Mouse (Mus musculus) Patski (cell line): Measurements from ENCODE around the gene Kyat1. TPM values are rescaled to one million over a fixed set of nuclear protein-coding genes. Genes with fewer than 3 reads are reported as not detected.

Experiments used
- ATAC-seq: fragments of 100-300 bp; one replicate; pipeline ENCODE4 v1.8.0; 2021
- CTCF ChIA-PET: fragments of 350-600 bp; sonication (Branson Sonifier 250); formaldehyde crosslinking; loops from one replicate; lab custom pipeline; 2022; ENCODE audit warnings: inconsistent platforms; lab: Charles Lee
- POLR2A ChIA-PET: fragments of 350-600 bp; sonication (Branson Sonifier 250); formaldehyde crosslinking; loops from one replicate; lab custom pipeline; 2022; ENCODE audit warnings: antibody characterized with exemption, inconsistent platforms; lab: Charles Lee
- DNase-seq: peaks from one replicate; pipeline ENCODE4 v3.0.0-alpha.2; 2011; ENCODE audit warnings: low read depth, low spot score
- H3K27me3 ChIP-seq: fragments of 371-371 bp; one replicate; pipeline ENCODE4 v1.5.1; 2021
- CTCF ChIP-seq: fragments of 100-300 bp; IDR thresholded peaks from one replicate; pipeline ENCODE4 v1.5.1; 2021
- in situ Hi-C: fragments of 300-500 bp; cut with MboI; formaldehyde crosslinking; loops from 3 replicates; pipeline ENCODE4 v1.11.1; 2018; ENCODE audit warnings: low pct_unique_long_range_greater_than_20kb, mixed read lengths
- polyA plus RNA-seq: library from polyadenylated mRNA; unstranded; gene quantifications from one replicate; pipeline ENCODE4 v1.2.3, GENCODE M21; 2021

The Kyat1 gene
- polyA plus RNA-seq, 1 experiment from 2014 or later: 14.8 TPM

- CTCF ChIA-PET: interaction anchor here (1.3 kb wide), 1 partner anchor 14 kb away, joined by 4 read pairs; no protein-coding TSS in a partner anchor
- TF ChIP-seq CTCF: no peak
- H3K27me3 ChIP-seq: no peaks in the 10 kb centered on the region
- DNase-seq: no peak
- peak; percentile 41 for ATAC-seq
- in situ Hi-C loops: no loop called here
- POLR2A ChIA-PET: interaction anchor here (1.5 kb wide), 1 partner anchor 27 kb away, joined by 3 read pairs; no protein-coding TSS in a partner anchor
These were observed 36.9 kb upstream of the Kyat1 start for GRCm38 (mm10) chr2:30242509-30242908.

GRCm38 (mm10) chr2:30240267-30240666 lies 34.6 kb upstream of the Kyat1 start, which contains the start of gene Gm28035:
Gm28035 (plus strand) TSS chr2:30240567.
- ChIA-PET POLR2A (interaction anchor here (1.2 kb wide), 1 partner anchor 33 kb away, joined by 3 read pairs; no protein-coding TSS in a partner anchor), CTCF (interaction anchor here (0.9 kb wide), 1 partner anchor 16 kb away, joined by 3 read pairs; no protein-coding TSS in a partner anchor)
- in situ Hi-C loops: no loop called here

GRCm38 (mm10) chr2:30239777-30240176 lies 34.1 kb upstream of the Kyat1 start:
- ATAC-seq: no peak
- CTCF ChIA-PET: interaction anchor here (0.9 kb wide), 1 partner anchor 17 kb away, joined by 3 read pairs; no protein-coding TSS in a partner anchor

More at GRCm38 (mm10) chr2:30240267-30240666, 34.6 kb upstream of the Kyat1 start, which contains the start of gene Gm28035:
- ATAC-seq: no peak
- no peaks in the 10 kb centered on the region for H3K27me3 ChIP-seq
- TF ChIP-seq CTCF: no peak
- DNase-seq: no peak

GRCm38 (mm10) chr2:30238906-30239465 lies 33.3 kb upstream of the Kyat1 start:
- TF ChIP-seq CTCF: no peak
- DNase-seq (no peak), ATAC-seq (no peak)
- POLR2A ChIA-PET: interaction anchor here (0.6 to 1.4 kb wide), 4 partner anchors 11 to 535 kb away, joined by 3 to 4 read pairs (median 4); no protein-coding TSS in a partner anchor
- CTCF ChIA-PET: interaction anchor here (0.7 to 1.4 kb wide), 2 partner anchors 22 to 33 kb away, joined by 3 to 4 read pairs; partner anchors contain the start of gene Kyat1
- H3K27me3 ChIP-seq: no peaks in the 10 kb centered on the region
- in situ Hi-C loops: no loop called here

More at GRCm38 (mm10) chr2:30239777-30240176, 34.1 kb upstream of the Kyat1 start:
- no peak for TF ChIP-seq CTCF
- H3K27me3 ChIP-seq: no peaks in the 10 kb centered on the region
- POLR2A ChIA-PET: interaction anchor here (1.2 kb wide), 1 partner anchor 33 kb away, joined by 3 read pairs; no protein-coding TSS in a partner anchor
- no peak for DNase-seq
- in situ Hi-C loops: no loop called here

GRCm38 (mm10) chr2:30237881-30238280 lies 32.2 kb upstream of the Kyat1 start:
- ChIA-PET CTCF (interaction anchor here (1.0 kb wide), 1 partner anchor 29 kb away, joined by 4 read pairs; no protein-coding TSS in a partner anchor), POLR2A (interaction anchor here (1.2 to 1.4 kb wide), 5 partner anchors 12 to 66 kb away, joined by 3 to 6 read pairs (median 4); partner anchors contain the start of gene Kyat1)
- no peaks in the 10 kb centered on the region for H3K27me3 ChIP-seq
- no peak for TF ChIP-seq CTCF
- ATAC-seq (peak; percentile 59), DNase-seq (no peak)
- in situ Hi-C loops: no loop called here

- ATAC-seq: peak; percentile 80
- POLR2A ChIA-PET: interaction anchor here (0.7 to 1.4 kb wide), 7 partner anchors 10 to 65 kb away, joined by 3 to 6 read pairs (median 4); partner anchors contain the start of gene Kyat1
These were observed 31.7 kb upstream of the Kyat1 start, which contains the start of gene Lrrc8a for GRCm38 (mm10) chr2:30237199-30237880. Lrrc8a (plus strand) TSS chr2:30237715.

GRCm38 (mm10) chr2:30236426-30237198 lies 31.0 kb upstream of the Kyat1 start:
- DNase-seq (no peak), ATAC-seq (no peak)
- in situ Hi-C loops: no loop called here
- H3K27me3 ChIP-seq: no peaks in the 10 kb centered on the region
- ChIA-PET CTCF (interaction anchor here (1.0 to 1.3 kb wide), 2 partner anchors 30 to 74 kb away, joined by 3 to 4 read pairs; no protein-coding TSS in a partner anchor), POLR2A (interaction anchor here (0.7 to 1.3 kb wide), 6 partner anchors 10 to 65 kb away, joined by 3 to 6 read pairs (median 4); partner anchors contain the start of gene Kyat1)
- TF ChIP-seq CTCF: no peak

More at GRCm38 (mm10) chr2:30237199-30237880, 31.7 kb upstream of the Kyat1 start, which contains the start of gene Lrrc8a:
- H3K27me3 ChIP-seq: no peaks in the 10 kb centered on the region
- no peak for TF ChIP-seq CTCF
- in situ Hi-C loops: no loop called here
- peak; percentile 76 for DNase-seq
- CTCF ChIA-PET: interaction anchor here (1.0 to 1.3 kb wide), 2 partner anchors 30 to 74 kb away, joined by 3 to 4 read pairs; no protein-coding TSS in a partner anchor

- in situ Hi-C loops: no loop called here
- TF ChIP-seq CTCF: no peak
- DNase-seq (no peak), ATAC-seq (no peak)
- H3K27me3 ChIP-seq: no peaks in the 10 kb centered on the region
- ChIA-PET CTCF (no interaction called here), POLR2A (no interaction called here)
These were observed 29.9 kb upstream of the Kyat1 start for GRCm38 (mm10) chr2:30235593-30235992.

GRCm38 (mm10) chr2:30216293-30216692 lies 10.6 kb upstream of the Kyat1 start:
- no peak for TF ChIP-seq CTCF
- ChIA-PET CTCF (no interaction called here), POLR2A (interaction anchor here (0.6 kb wide), 1 partner anchor 321 kb away, joined by 3 read pairs; no protein-coding TSS in a partner anchor)
- in situ Hi-C loops: no loop called here
- ATAC-seq: no peak
- H3K27me3 ChIP-seq: no peaks in the 10 kb centered on the region
- no peak for DNase-seq
